Comparison of ENCODE assay signal across 26 mouse cellular contexts in genomic region chr11:120380271-120380670, GRCm38 (mm10). TPM values are rescaled to one million over a fixed set of nuclear protein-coding genes. Genes with fewer than 3 reads are reported as not detected.
DNase-seq lines count a peak whose midpoint lies in the region; ATAC-seq lines count a peak whose summit lies in the region.
"Had no signal": no experiment of that assay in that cellular context is flagged by ENCODE, and none has a peak within 500 bp of the region (broad histone marks: within the 10 kb centered on the region; RNA-seq: fewer than 3 reads in every experiment).

No protein-coding gene starts in this region.

- no peak overlapping the region for H3K4me3 ChIP-seq in forebrain, embryonic 11.5 days (ENCODE audit: low read depth, low read length)
- no peak overlapping the region for H3K4me3 ChIP-seq in forebrain, embryonic 16.5 days (replicated peaks; ENCODE audit: low read length)
- no peak overlapping the region for H3K4me3 ChIP-seq in heart, embryonic 10.5 days
- 0 out of 2 replicates have a peak overlapping the region, but pooled peaks have one; percentile 11 for H3K4me3 ChIP-seq in embryonic facial prominence, embryonic 10.5 days
- no peak overlapping the region for H3K4me3 ChIP-seq in hindbrain, embryonic 12.5 days
- H3K4me3 ChIP-seq: embryonic facial prominence, embryonic 15.5 days; forebrain, embryonic 13.5 days; hindbrain, embryonic 15.5 days had no signal

- H3K27me3 ChIP-seq in forebrain, embryonic 11.5 days (ENCODE audit: control insufficient read depth, insufficient read depth, low read length), result no peaks in the 10 kb centered on the region
- no peaks in the 10 kb centered on the region for H3K27me3 ChIP-seq in forebrain, embryonic 16.5 days (replicated peaks; ENCODE audit: control insufficient read depth, insufficient read depth, low read length)
- H3K27me3 ChIP-seq in heart, embryonic 10.5 days (ENCODE audit: insufficient read depth, poor library complexity, severe bottlenecking), result no peaks in the 10 kb centered on the region
- H3K27me3 ChIP-seq in embryonic facial prominence, embryonic 10.5 days (replicated peaks; ENCODE audit: low read depth, poor library complexity, severe bottlenecking), result no peaks in the 10 kb centered on the region
- H3K27me3 ChIP-seq in hindbrain, embryonic 12.5 days, result no peaks in the 10 kb centered on the region
- H3K27me3 ChIP-seq: CH12.LX; embryonic facial prominence, embryonic 15.5 days; forebrain, embryonic 13.5 days; hindbrain, embryonic 15.5 days; Patski had no signal

- ATAC-seq in forebrain, embryonic 11.5 days (replicated peaks; ENCODE audit: low FRiP score), result no peak
- ATAC-seq in forebrain, embryonic 16.5 days, result no peak
- no peak for ATAC-seq in hindbrain, embryonic 12.5 days (ENCODE audit: low FRiP score)
- ATAC-seq: forebrain, embryonic 13.5 days; forebrain, postnatal 0 days; intestine, postnatal 0 days; Patski had no signal

- H3K9me3 ChIP-seq in forebrain, embryonic 11.5 days (ENCODE audit: control insufficient read depth, low read length), result no peaks in the 10 kb centered on the region
- H3K9me3 ChIP-seq in forebrain, embryonic 16.5 days (ENCODE audit: control insufficient read depth, low read length), result no peaks in the 10 kb centered on the region
- H3K9me3 ChIP-seq in heart, embryonic 10.5 days, result no peaks in the 10 kb centered on the region
- no peaks in the 10 kb centered on the region for H3K9me3 ChIP-seq in embryonic facial prominence, embryonic 10.5 days
- no peaks in the 10 kb centered on the region for H3K9me3 ChIP-seq in hindbrain, embryonic 12.5 days (replicated peaks)
- H3K9me3 ChIP-seq: embryonic facial prominence, embryonic 15.5 days; forebrain, embryonic 13.5 days; G1E; hindbrain, embryonic 15.5 days had no signal

- peaks cover 11% of the 10 kb centered on the region for H3K4me1 ChIP-seq in forebrain, embryonic 11.5 days (replicated peaks; ENCODE audit: control insufficient read depth, insufficient read depth, low read length)
- peaks cover 28% of the 10 kb centered on the region for H3K4me1 ChIP-seq in forebrain, embryonic 16.5 days (replicated peaks; ENCODE audit: control insufficient read depth, insufficient read depth, low read length)
- H3K4me1 ChIP-seq in heart, embryonic 10.5 days, result peaks cover 49% of the 10 kb centered on the region
- peaks cover 28% of the 10 kb centered on the region for H3K4me1 ChIP-seq in embryonic facial prominence, embryonic 10.5 days
- peaks cover 25% of the 10 kb centered on the region for H3K4me1 ChIP-seq in hindbrain, embryonic 12.5 days

- WGBS in forebrain, embryonic 11.5 days, result 92% methylated on average over 3 of the region's 3 CpGs
- 95% methylated on average over 3 of the region's 3 CpGs for WGBS in forebrain, embryonic 16.5 days
- 89% methylated on average over 3 of the region's 3 CpGs for WGBS in heart, embryonic 10.5 days
- WGBS in embryonic facial prominence, embryonic 10.5 days, result 95% methylated on average over 3 of the region's 3 CpGs
- WGBS in hindbrain, embryonic 12.5 days, result 94% methylated on average over 3 of the region's 3 CpGs

- H3K4me2 ChIP-seq in forebrain, embryonic 11.5 days (ENCODE audit: low read depth, low read length, severe bottlenecking), result no peak overlapping the region
- H3K4me2 ChIP-seq in forebrain, embryonic 16.5 days (ENCODE audit: low read length), result no peak overlapping the region
- H3K4me2 ChIP-seq in hindbrain, embryonic 12.5 days (replicated peaks), result no peak overlapping the region
- H3K4me2 ChIP-seq: embryonic facial prominence, embryonic 15.5 days; forebrain, embryonic 13.5 days; hindbrain, embryonic 15.5 days had no signal

- H3K27ac ChIP-seq in forebrain, embryonic 11.5 days (ENCODE audit: low read depth, low read length), result no peak overlapping the region
- H3K27ac ChIP-seq in forebrain, embryonic 16.5 days (ENCODE audit: low read length), result no peak overlapping the region
- H3K27ac ChIP-seq in heart, embryonic 10.5 days, result 0 out of 2 replicates have a peak overlapping the region, but pooled peaks have one; percentile 44
- no peak overlapping the region for H3K27ac ChIP-seq in embryonic facial prominence, embryonic 10.5 days (replicated peaks)
- no peak overlapping the region for H3K27ac ChIP-seq in hindbrain, embryonic 12.5 days
- H3K27ac ChIP-seq: forebrain, embryonic 13.5 days; hindbrain, embryonic 15.5 days had no signal

- H3K36me3 ChIP-seq in forebrain, embryonic 11.5 days (ENCODE audit: control insufficient read depth, insufficient read depth, low read length), result peaks cover 12% of the 10 kb centered on the region
- peaks cover 30% of the 10 kb centered on the region for H3K36me3 ChIP-seq in forebrain, embryonic 16.5 days (ENCODE audit: control insufficient read depth, insufficient read depth)
- H3K36me3 ChIP-seq in heart, embryonic 10.5 days, result peaks cover 77% of the 10 kb centered on the region
- peaks cover 77% of the 10 kb centered on the region for H3K36me3 ChIP-seq in embryonic facial prominence, embryonic 10.5 days (replicated peaks)
- H3K36me3 ChIP-seq in hindbrain, embryonic 12.5 days, result peaks cover 68% of the 10 kb centered on the region

- DNase-seq in forebrain, embryonic 11.5 days (ENCODE audit: low spot score), result peak; percentile 47
- DNase-seq in heart, embryonic 10.5 days (ENCODE audit: low spot score), result no peak
- no peak for DNase-seq in heart, adult 18-20 months
- no peak for DNase-seq in embryonic facial prominence, embryonic 10.5 days (ENCODE audit: low spot score)
- DNase-seq: adrenal gland, postnatal 25 days; B cell, adult 2 months; cerebellum, adult 11-12 months; cerebellum, adult 8-10 months; cerebellum, postnatal 10 days; cerebellum, postnatal 36 days; embryo, embryonic 11 days; forebrain, postnatal 0 days; gastrocnemius, postnatal 36 days; heart, postnatal 14 days; heart, postnatal 4 days; kidney, adult 2 months had no signal

- H3K9ac ChIP-seq in forebrain, embryonic 11.5 days (ENCODE audit: low read length), result no peak overlapping the region
- no peak overlapping the region for H3K9ac ChIP-seq in forebrain, embryonic 16.5 days (replicated peaks; ENCODE audit: low read depth, low read length)
- H3K9ac ChIP-seq in hindbrain, embryonic 12.5 days, result no peak overlapping the region
- H3K9ac ChIP-seq: embryonic facial prominence, embryonic 15.5 days; forebrain, embryonic 13.5 days; forebrain, postnatal 0 days; hindbrain, embryonic 15.5 days had no signal

RNA-seq across cellular contexts. Expression of gene Faap100, which starts 1.7 kb away (rescaled TPM):
- polyA plus RNA-seq in forebrain, embryonic 11.5 days (2014; fragmentation: Nextera tagmentation; extraction: Ambion mirVana), result 33.8 and 39.8 TPM in 2 replicates
- polyA plus RNA-seq in forebrain, embryonic 16.5 days (2015; fragmentation: Nextera tagmentation; extraction: Ambion mirVana), result 72.7 and 95.3 TPM in 2 replicates
- polyA plus RNA-seq in heart, embryonic 10.5 days (2016; fragmentation: Nextera tagmentation; extraction: Ambion mirVana), result 32.5 and 35.9 TPM in 2 replicates
- 10 to 100 TPM; 10.6 to 11.7 TPM for total RNA-seq in heart, adult 18-20 months (2021)
- polyA plus RNA-seq in embryonic facial prominence, embryonic 10.5 days (2016; fragmentation: Nextera tagmentation; extraction: Ambion mirVana), result 38.3 and 39.0 TPM in 2 replicates
- polyA plus RNA-seq in hindbrain, embryonic 12.5 days (2016; fragmentation: Nextera tagmentation; extraction: Ambion mirVana), result 52.2 and 59.1 TPM in 2 replicates

RNA-seq across cellular contexts. Expression of gene Fscn2, which starts 18.9 kb away (rescaled TPM):
- polyA plus RNA-seq in forebrain, embryonic 11.5 days (2014; fragmentation: Nextera tagmentation; extraction: Ambion mirVana), result 1.0 TPM in 1 of 2 replicates, not detected in the other
- 1.3 and 1.5 TPM in 2 replicates for polyA plus RNA-seq in forebrain, embryonic 16.5 days (2015; fragmentation: Nextera tagmentation; extraction: Ambion mirVana)
- 0.25 and 0.49 TPM in 2 replicates for polyA plus RNA-seq in heart, embryonic 10.5 days (2016; fragmentation: Nextera tagmentation; extraction: Ambion mirVana)
- not detected for total RNA-seq in heart, adult 18-20 months (2021)
- 0.10 and 0.19 TPM in 2 replicates for polyA plus RNA-seq in embryonic facial prominence, embryonic 10.5 days (2016; fragmentation: Nextera tagmentation; extraction: Ambion mirVana)
- 1.2 and 1.3 TPM in 2 replicates for polyA plus RNA-seq in hindbrain, embryonic 12.5 days (2016; fragmentation: Nextera tagmentation; extraction: Ambion mirVana)
- total RNA-seq: CH12.LX; granulocyte monocyte progenitor cell, adult 5-6 weeks; heart, postnatal 14 days had no signal
- polyA plus RNA-seq: G1E had no signal

RNA-seq across cellular contexts. Expression of gene Actg1, which starts 31.9 kb away (rescaled TPM):
- polyA plus RNA-seq in forebrain, embryonic 11.5 days (2014; fragmentation: Nextera tagmentation; extraction: Ambion mirVana), result 2,808 and 3,088 TPM in 2 replicates
- 4,159 and 4,175 TPM in 2 replicates for polyA plus RNA-seq in forebrain, embryonic 16.5 days (2015; fragmentation: Nextera tagmentation; extraction: Ambion mirVana)
- 1,513 and 2,033 TPM in 2 replicates for polyA plus RNA-seq in heart, embryonic 10.5 days (2016; fragmentation: Nextera tagmentation; extraction: Ambion mirVana)
- 100 to 1,000 TPM; 286 to 296 TPM for total RNA-seq in heart, adult 18-20 months (2021)
- 3,067 and 3,150 TPM in 2 replicates for polyA plus RNA-seq in embryonic facial prominence, embryonic 10.5 days (2016; fragmentation: Nextera tagmentation; extraction: Ambion mirVana)
- polyA plus RNA-seq in hindbrain, embryonic 12.5 days (2016; fragmentation: Nextera tagmentation; extraction: Ambion mirVana), result 3,608 and 3,685 TPM in 2 replicates

RNA-seq across cellular contexts. Expression of gene Nploc4, which starts 57.2 kb away (rescaled TPM):
- polyA plus RNA-seq in forebrain, embryonic 11.5 days (2014; fragmentation: Nextera tagmentation; extraction: Ambion mirVana), result 52.4 and 56.4 TPM in 2 replicates
- polyA plus RNA-seq in forebrain, embryonic 16.5 days (2015; fragmentation: Nextera tagmentation; extraction: Ambion mirVana), result 32.0 and 32.1 TPM in 2 replicates
- 43.0 and 49.6 TPM in 2 replicates for polyA plus RNA-seq in heart, embryonic 10.5 days (2016; fragmentation: Nextera tagmentation; extraction: Ambion mirVana)
- total RNA-seq in heart, adult 18-20 months (2021), result 10 to 100 TPM; 62.0 to 65.2 TPM
- polyA plus RNA-seq in embryonic facial prominence, embryonic 10.5 days (2016; fragmentation: Nextera tagmentation; extraction: Ambion mirVana), result 45.3 and 51.9 TPM in 2 replicates
- 51.4 and 51.5 TPM in 2 replicates for polyA plus RNA-seq in hindbrain, embryonic 12.5 days (2016; fragmentation: Nextera tagmentation; extraction: Ambion mirVana)
